Mouse (Mus musculus) erythroblast, embryonic 14.5 days (primary cell): Measurements from ENCODE around the gene Olfr1393.

Experiments
- GATA1 ChIP-seq: IDR thresholded peaks from 2 replicates; pipeline ENCODE4 v1.6.1; 2012; ENCODE audit warnings: low read length, inconsistent platforms, mixed read lengths
- TAL1 ChIP-seq: IDR thresholded peaks from 3 replicates; pipeline ENCODE4 v1.6.1; 2012; ENCODE audit warnings: low read length, inconsistent platforms, mixed read lengths

- TF ChIP-seq GATA1 (no peak), TAL1 (no peak)
These were observed 35.0 kb upstream of the Olfr1393 start for GRCm38 (mm10) chr11:49242944-49243626.
